Mouse (Mus musculus): ENCODE measurements at regions not wholly inside any gene's neighbourhood (a gene's known extent, or its start where the extent isn't known, plus 50 kb on each side); places are given as distances from the start of the nearest gene placed in this dataset.

- no peak for DNase-seq (ENCODE audit: low spot score)
Measured at GRCm38 (mm10) chr9:16599888-16600287, 98.8 kb upstream of the Fat3 start.

- peak; percentile 21 for DNase-seq (ENCODE audit: low spot score)
Measured at GRCm38 (mm10) chr9:16599075-16599864, 98.2 kb upstream of the Fat3 start.
